Mouse (Mus musculus): Measurements from ENCODE around the gene Dmrtc1b. TPM values are rescaled to one million over a fixed set of nuclear protein-coding genes. Genes with fewer than 3 reads are reported as not detected.
A peak's percentile ranks its signal among the peaks of the same experiment; 100 is the strongest.
"Not testable (repeated sequence)": the region's sequence is repeated elsewhere in the genome, so short reads cannot be mapped to it uniquely, and the experiment has no call there.

The Dmrtc1b gene
- not detected in 2 replicates for total RNA-seq (2017)

DNA sequence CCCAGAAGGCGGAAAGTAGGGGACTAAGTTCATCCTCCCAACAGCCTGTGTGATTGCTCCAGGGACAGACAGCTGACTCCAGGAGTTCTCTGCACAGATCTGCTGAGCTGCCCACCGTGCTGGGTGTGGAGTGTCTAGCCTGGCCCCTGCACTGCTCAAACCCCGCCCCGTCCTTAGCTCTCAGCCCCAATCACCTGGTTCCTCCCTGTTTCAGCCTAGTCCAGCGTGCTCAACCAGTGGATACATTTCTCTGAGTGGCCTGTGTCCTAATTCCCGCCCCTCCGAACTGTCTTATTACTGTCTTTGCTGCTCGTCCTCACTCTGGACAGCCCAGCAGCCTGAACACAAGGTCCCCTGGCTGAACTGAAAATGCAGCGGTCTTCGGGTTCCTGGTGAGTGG, at the start of gene Dmrtc1b, which contains the start of gene Gm9112:
Dmrtc1b (plus strand) TSS at position 331 of the 400 bp plus-strand sequence.
Gm9112 (minus strand) TSS at position 101 of the 400 bp plus-strand sequence.
- not testable (repeated sequence) for ATAC-seq (replicated peaks; ENCODE audit: low read depth, poor library complexity, severe bottlenecking)

DNA sequence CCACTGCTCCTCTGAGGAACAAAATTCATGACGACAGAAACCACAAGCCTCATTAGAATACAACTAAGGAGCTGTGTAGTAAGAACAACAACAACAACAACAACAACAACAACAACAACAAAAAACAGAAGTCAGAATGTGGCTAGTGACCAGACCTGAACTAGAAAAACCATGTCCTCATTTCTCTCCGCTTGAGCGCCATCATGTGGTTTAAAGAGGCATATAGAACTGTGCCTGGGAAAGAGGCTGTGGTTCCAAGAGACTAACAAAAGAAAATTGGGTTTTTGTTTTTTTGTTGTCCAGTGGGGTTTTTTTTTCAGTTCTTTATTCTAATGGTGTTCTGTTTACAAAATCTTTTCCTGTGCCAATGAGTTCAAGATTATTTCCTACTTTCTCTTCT, 47.0 kb upstream of the Dmrtc1b start:
- peak; percentile 52; the same call in 1 of the 2 replicates for ATAC-seq (replicated peaks; ENCODE audit: low read depth, poor library complexity, severe bottlenecking)

DNA sequence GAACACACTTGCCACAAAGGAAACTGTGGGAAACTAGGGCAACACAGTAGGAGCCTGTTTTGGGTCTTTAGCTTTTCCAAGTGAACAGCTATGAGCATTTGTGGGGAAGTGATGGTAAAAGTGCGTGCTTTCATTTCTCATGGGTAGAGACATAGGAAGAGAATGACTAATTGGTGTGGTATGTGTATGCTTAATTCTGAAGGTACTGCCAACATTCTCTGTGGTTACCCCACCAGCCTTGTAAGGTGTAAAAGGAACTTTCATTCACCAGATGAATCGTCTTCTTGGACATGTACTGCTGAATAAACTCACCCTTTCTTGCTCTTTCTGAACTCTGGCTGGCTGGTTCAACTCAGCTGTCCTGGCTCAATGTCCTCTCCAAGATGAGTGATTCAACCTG, 41.0 kb upstream of the Dmrtc1b start:
- no peak for ATAC-seq (replicated peaks; ENCODE audit: low read depth, poor library complexity, severe bottlenecking)

DNA sequence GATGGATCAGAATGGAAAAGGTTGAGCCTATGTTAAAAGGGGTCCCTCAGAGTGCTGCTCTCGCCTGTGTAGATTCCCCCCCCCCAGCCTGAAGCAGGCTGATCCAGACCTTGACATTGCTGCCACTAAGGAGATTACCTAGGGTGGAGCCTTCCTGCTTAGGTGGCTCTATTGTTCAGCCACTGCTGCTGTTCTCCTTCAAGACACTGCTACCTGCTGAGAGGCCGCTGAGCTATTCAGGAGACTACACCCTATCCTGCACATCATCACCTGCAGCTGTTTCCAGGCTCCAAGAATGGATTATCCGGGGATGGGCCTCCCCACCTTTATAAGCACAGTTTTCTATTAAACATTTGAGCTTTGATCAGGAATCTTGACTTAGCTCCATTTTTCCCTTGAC, 23.0 kb upstream of the Dmrtc1b start:
- not testable (repeated sequence) for ATAC-seq (replicated peaks; ENCODE audit: low read depth, poor library complexity, severe bottlenecking)

DNA sequence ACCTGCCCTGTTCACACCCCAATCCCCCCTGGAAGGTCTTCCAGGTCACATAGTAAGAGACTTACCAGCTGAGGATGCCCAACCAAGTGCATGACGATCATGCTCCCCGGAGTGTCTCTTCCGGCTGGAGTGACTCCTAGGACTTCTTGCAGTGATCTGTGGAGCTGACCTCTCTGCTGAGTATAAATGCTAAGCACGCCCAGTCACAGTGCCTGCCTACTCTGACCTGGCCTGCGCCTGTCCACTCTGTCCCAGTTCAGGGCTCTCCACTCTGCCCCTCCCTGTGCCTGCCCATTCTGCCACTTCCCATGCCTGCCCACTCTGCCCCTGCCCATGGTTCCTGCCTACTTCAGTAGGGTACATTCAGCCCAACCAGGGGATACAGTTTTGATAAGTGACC, 20.8 kb upstream of the Dmrtc1b start, which contains the start of gene Gm3880:
Gm3880 (minus strand) TSS at position 101 of the 400 bp plus-strand sequence.
- ATAC-seq (replicated peaks; ENCODE audit: low read depth, poor library complexity, severe bottlenecking), result not testable (repeated sequence)

DNA sequence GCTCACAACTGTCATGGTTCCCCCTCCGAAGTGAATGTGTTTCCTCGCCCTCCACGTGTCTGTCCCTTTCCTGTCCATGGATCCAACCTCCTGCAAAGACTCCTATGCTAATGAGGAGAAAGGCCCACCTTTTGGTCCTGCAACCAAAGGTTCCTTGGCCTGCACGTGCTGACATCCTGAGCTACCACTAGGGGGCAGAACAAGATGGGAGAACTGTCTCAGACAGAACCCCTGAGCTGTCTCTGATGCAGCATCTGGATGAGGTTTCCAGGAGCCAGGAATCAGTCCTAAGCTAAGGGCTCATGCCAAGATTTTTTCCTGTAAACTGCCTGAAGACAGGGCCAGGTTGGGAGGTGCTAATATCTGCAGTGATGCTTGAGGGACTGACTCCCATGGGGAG, 18.4 kb upstream of the Dmrtc1b start:
- peak; percentile 50; the same call in 1 of the 2 replicates for ATAC-seq (replicated peaks; ENCODE audit: low read depth, poor library complexity, severe bottlenecking)

DNA sequence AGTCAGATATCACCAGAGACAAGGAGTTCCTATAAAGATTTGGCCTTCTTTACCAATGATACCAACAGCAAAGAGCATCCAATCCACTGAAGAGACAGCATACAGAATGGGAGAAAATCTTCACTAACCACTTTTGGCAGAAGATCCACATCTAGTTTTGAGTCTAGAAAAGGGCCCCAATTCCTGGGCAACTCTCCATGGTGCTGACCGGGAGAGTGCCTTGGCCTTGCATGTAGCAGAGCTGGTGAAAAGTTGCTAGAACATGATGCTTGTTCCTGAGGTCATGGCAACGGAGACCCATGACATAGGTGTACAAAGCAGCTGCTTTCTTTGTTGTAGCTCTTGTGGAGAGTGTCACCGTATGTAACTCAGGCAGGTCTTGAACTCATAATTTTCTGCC, 7.0 kb upstream of the Dmrtc1b start:
- not testable (repeated sequence) for ATAC-seq (replicated peaks; ENCODE audit: low read depth, poor library complexity, severe bottlenecking)

DNA sequence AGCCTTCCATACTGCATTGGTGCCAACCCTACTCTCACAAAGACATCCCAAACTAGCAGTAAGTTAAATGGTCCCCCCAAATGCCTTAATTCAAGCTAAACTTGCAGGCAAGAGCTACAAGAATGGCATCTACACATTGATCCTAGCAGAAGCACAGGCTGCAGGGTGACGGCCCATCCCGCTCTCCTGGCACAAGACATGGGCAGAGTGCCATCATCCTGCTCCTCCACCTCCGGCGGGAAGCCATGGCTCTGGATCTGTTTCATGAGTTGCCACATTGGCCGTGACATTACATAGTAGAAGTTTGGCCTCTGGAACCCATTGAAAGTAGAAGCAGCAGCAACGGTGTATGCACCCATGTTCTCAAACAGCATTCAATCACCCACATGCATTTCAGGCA, 16.6 kb downstream of the Dmrtc1b start:
- not testable (repeated sequence) for ATAC-seq (replicated peaks; ENCODE audit: low read depth, poor library complexity, severe bottlenecking)

Other genes with a start within 250 kb of the Dmrtc1b start
- gene Hdac8, start 202.5 kb upstream of the Dmrtc1b start, total RNA-seq (2017), result 10.2 and 14.5 TPM in 2 replicates
- gene Phka1, start 63.6 kb upstream of the Dmrtc1b start, total RNA-seq (2017), result 3.1 and 3.3 TPM in 2 replicates
- not detected in 2 replicates for gene Gm3880, start 20.9 kb upstream of the Dmrtc1b start, total RNA-seq (2017)
- not detected in 2 replicates for gene Gm9112, start 230 bp upstream of the Dmrtc1b start, total RNA-seq (2017)
- gene Dmrtc1c1, start 95.1 kb downstream of the Dmrtc1b start, total RNA-seq (2017), result not detected in 2 replicates
- gene Dmrtc1c2, start 146.8 kb downstream of the Dmrtc1b start, total RNA-seq (2017), result not detected in 2 replicates
- not detected in 2 replicates for gene 1700031F05Rik, start 160.1 kb downstream of the Dmrtc1b start, total RNA-seq (2017)
- not detected in 2 replicates for gene Dmrtc1a, start 200.8 kb downstream of the Dmrtc1b start, total RNA-seq (2017)
- not detected in 2 replicates for gene 1700011M02Rik, start 201.0 kb downstream of the Dmrtc1b start, total RNA-seq (2017)
- gene 1700018G05Rik, start 220.5 kb downstream of the Dmrtc1b start, total RNA-seq (2017), result not detected in 2 replicates

All from common myeloid progenitor, adult 5-6 weeks (primary cell).